Mouse (Mus musculus): ENCODE data around the gene Arhgap18. TPM values are rescaled to one million over a fixed set of nuclear protein-coding genes. Genes with fewer than 3 reads are reported as not detected.
A peak's percentile ranks its signal among the peaks of the same experiment; 100 is the strongest.

Gene Arhgap18
- polyA plus RNA-seq, 1 experiment from 2014 or later, result 19.6 TPM

- WGBS, result 37% methylated on average over 6 of the region's 6 CpGs
These were observed 136.0 kb downstream of the Arhgap18 start for GRCm38 (mm10) chr10:26889226-26889625.

GRCm38 (mm10) chr10:26889754-26890153 lies 136.5 kb downstream of the Arhgap18 start:
- no peak overlapping the region for H3K4me2 ChIP-seq (ENCODE audit: low read depth, severe bottlenecking)
- no peak overlapping the region for H3K9ac ChIP-seq (ENCODE audit: low read length)
- ATAC-seq (ENCODE audit: insufficient number of reproducible peaks, low FRiP score, low TSS enrichment, low read depth) (no peak), DNase-seq (ENCODE audit: low spot score) (no peak)
- H3K4me1 ChIP-seq (ENCODE audit: control insufficient read depth, insufficient read depth, low read length), result no peaks in the 10 kb centered on the region
- 75% methylated on average over 2 of the region's 2 CpGs for WGBS
- H3K27ac ChIP-seq (replicated peaks; ENCODE audit: low read depth, low read length), result no peak overlapping the region
- no peaks in the 10 kb centered on the region for H3K9me3 ChIP-seq (ENCODE audit: control insufficient read depth, low read length)
- no peaks in the 10 kb centered on the region for H3K27me3 ChIP-seq (ENCODE audit: control insufficient read depth, insufficient read depth, low read length)
- no peaks in the 10 kb centered on the region for H3K36me3 ChIP-seq (ENCODE audit: control insufficient read depth, insufficient read depth, low read length)
- H3K4me3 ChIP-seq (ENCODE audit: low read depth, low read length), result no peak overlapping the region

More at GRCm38 (mm10) chr10:26889226-26889625, 136.0 kb downstream of the Arhgap18 start:
- Histone ChIP-seq H3K27me3 (ENCODE audit: control insufficient read depth, insufficient read depth, low read length) (no peaks in the 10 kb centered on the region), H3K4me3 (ENCODE audit: low read depth, low read length) (no peak overlapping the region), H3K36me3 (ENCODE audit: control insufficient read depth, insufficient read depth, low read length) (no peaks in the 10 kb centered on the region), H3K9me3 (ENCODE audit: control insufficient read depth, low read length) (no peaks in the 10 kb centered on the region), H3K4me1 (ENCODE audit: control insufficient read depth, insufficient read depth, low read length) (no peaks in the 10 kb centered on the region), H3K27ac (replicated peaks; ENCODE audit: low read depth, low read length) (no peak overlapping the region), H3K4me2 (ENCODE audit: low read depth, severe bottlenecking) (no peak overlapping the region), H3K9ac (ENCODE audit: low read length) (no peak overlapping the region)
- ATAC-seq (ENCODE audit: insufficient number of reproducible peaks, low FRiP score, low TSS enrichment, low read depth) (no peak), DNase-seq (ENCODE audit: low spot score) (peak; percentile 29)

- ATAC-seq (ENCODE audit: insufficient number of reproducible peaks, low FRiP score, low TSS enrichment, low read depth), result peak; percentile 77; the same call in 1 of the 2 replicates
- no peaks in the 10 kb centered on the region for H3K9me3 ChIP-seq (ENCODE audit: control insufficient read depth, low read length)
- no peaks in the 10 kb centered on the region for H3K27me3 ChIP-seq (ENCODE audit: control insufficient read depth, insufficient read depth, low read length)
- H3K4me2 ChIP-seq (ENCODE audit: low read depth, severe bottlenecking), result no peak overlapping the region
- 9% methylated on average over 4 of the region's 4 CpGs for WGBS
- no peaks in the 10 kb centered on the region for H3K4me1 ChIP-seq (ENCODE audit: control insufficient read depth, insufficient read depth, low read length)
- H3K27ac ChIP-seq (replicated peaks; ENCODE audit: low read depth, low read length), result no peak overlapping the region
- H3K36me3 ChIP-seq (ENCODE audit: control insufficient read depth, insufficient read depth, low read length), result no peaks in the 10 kb centered on the region
- H3K4me3 ChIP-seq (ENCODE audit: low read depth, low read length), result no peak overlapping the region
- no peak overlapping the region for H3K9ac ChIP-seq (ENCODE audit: low read length)
- peak; percentile 84 for DNase-seq (ENCODE audit: low spot score)
These were observed 137.2 kb downstream of the Arhgap18 start for GRCm38 (mm10) chr10:26890269-26890955.

GRCm38 (mm10) chr10:26893091-26893490 lies 139.9 kb downstream of the Arhgap18 start:
- Histone ChIP-seq H3K36me3 (ENCODE audit: control insufficient read depth, insufficient read depth, low read length) (no peaks in the 10 kb centered on the region), H3K27me3 (ENCODE audit: control insufficient read depth, insufficient read depth, low read length) (no peaks in the 10 kb centered on the region), H3K4me2 (ENCODE audit: low read depth, severe bottlenecking) (no peak overlapping the region), H3K27ac (replicated peaks; ENCODE audit: low read depth, low read length) (no peak overlapping the region), H3K4me1 (ENCODE audit: control insufficient read depth, insufficient read depth, low read length) (no peaks in the 10 kb centered on the region), H3K4me3 (ENCODE audit: low read depth, low read length) (no peak overlapping the region), H3K9me3 (ENCODE audit: control insufficient read depth, low read length) (no peaks in the 10 kb centered on the region), H3K9ac (ENCODE audit: low read length) (no peak overlapping the region)
- DNase-seq (ENCODE audit: low spot score), result no peak
- no peak for ATAC-seq (ENCODE audit: insufficient number of reproducible peaks, low FRiP score, low TSS enrichment, low read depth)
- 91% methylated on average over 1 of the region's 1 CpGs for WGBS

GRCm38 (mm10) chr10:26895726-26896125 lies 142.5 kb downstream of the Arhgap18 start:
- Histone ChIP-seq H3K9ac (ENCODE audit: low read length) (no peak overlapping the region), H3K9me3 (ENCODE audit: control insufficient read depth, low read length) (no peaks in the 10 kb centered on the region), H3K36me3 (ENCODE audit: control insufficient read depth, insufficient read depth, low read length) (no peaks in the 10 kb centered on the region), H3K4me2 (ENCODE audit: low read depth, severe bottlenecking) (no peak overlapping the region), H3K27me3 (ENCODE audit: control insufficient read depth, insufficient read depth, low read length) (no peaks in the 10 kb centered on the region), H3K27ac (replicated peaks; ENCODE audit: low read depth, low read length) (no peak overlapping the region), H3K4me1 (ENCODE audit: control insufficient read depth, insufficient read depth, low read length) (no peaks in the 10 kb centered on the region), H3K4me3 (ENCODE audit: low read depth, low read length) (no peak overlapping the region)
- ATAC-seq (ENCODE audit: insufficient number of reproducible peaks, low FRiP score, low TSS enrichment, low read depth), result no peak
- DNase-seq (ENCODE audit: low spot score), result no peak
- WGBS, result 75% methylated on average over 6 of the region's 6 CpGs

GRCm38 (mm10) chr10:26900426-26900825 lies 147.2 kb downstream of the Arhgap18 start:
- no peaks in the 10 kb centered on the region for H3K27me3 ChIP-seq (ENCODE audit: control insufficient read depth, insufficient read depth, low read length)
- no peak overlapping the region for H3K27ac ChIP-seq (replicated peaks; ENCODE audit: low read depth, low read length)
- no peak overlapping the region for H3K9ac ChIP-seq (ENCODE audit: low read length)
- DNase-seq (ENCODE audit: low spot score) (no peak), ATAC-seq (ENCODE audit: insufficient number of reproducible peaks, low FRiP score, low TSS enrichment, low read depth) (no peak)
- H3K36me3 ChIP-seq (ENCODE audit: control insufficient read depth, insufficient read depth, low read length), result no peaks in the 10 kb centered on the region
- H3K4me2 ChIP-seq (ENCODE audit: low read depth, severe bottlenecking), result no peak overlapping the region
- H3K4me1 ChIP-seq (ENCODE audit: control insufficient read depth, insufficient read depth, low read length), result no peaks in the 10 kb centered on the region
- no peak overlapping the region for H3K4me3 ChIP-seq (ENCODE audit: low read depth, low read length)
- no peaks in the 10 kb centered on the region for H3K9me3 ChIP-seq (ENCODE audit: control insufficient read depth, low read length)
- 76% methylated on average over 1 of the region's 1 CpGs for WGBS

- 86% methylated on average over 1 of the region's 1 CpGs for WGBS
- ATAC-seq (ENCODE audit: insufficient number of reproducible peaks, low FRiP score, low TSS enrichment, low read depth) (no peak), DNase-seq (ENCODE audit: low spot score) (no peak)
- no peak overlapping the region for H3K9ac ChIP-seq (ENCODE audit: low read length)
- H3K9me3 ChIP-seq (ENCODE audit: control insufficient read depth, low read length), result no peaks in the 10 kb centered on the region
- no peak overlapping the region for H3K4me3 ChIP-seq (ENCODE audit: low read depth, low read length)
- no peak overlapping the region for H3K4me2 ChIP-seq (ENCODE audit: low read depth, severe bottlenecking)
- no peaks in the 10 kb centered on the region for H3K36me3 ChIP-seq (ENCODE audit: control insufficient read depth, insufficient read depth, low read length)
- no peaks in the 10 kb centered on the region for H3K4me1 ChIP-seq (ENCODE audit: control insufficient read depth, insufficient read depth, low read length)
- H3K27me3 ChIP-seq (ENCODE audit: control insufficient read depth, insufficient read depth, low read length), result no peaks in the 10 kb centered on the region
- H3K27ac ChIP-seq (replicated peaks; ENCODE audit: low read depth, low read length), result no peak overlapping the region
These were observed 150.6 kb downstream of the Arhgap18 start for GRCm38 (mm10) chr10:26903781-26904180.

GRCm38 (mm10) chr10:26911176-26911575 lies 158.0 kb downstream of the Arhgap18 start:
- Histone ChIP-seq H3K4me3 (ENCODE audit: low read depth, low read length) (no peak overlapping the region), H3K36me3 (ENCODE audit: control insufficient read depth, insufficient read depth, low read length) (no peaks in the 10 kb centered on the region), H3K4me2 (ENCODE audit: low read depth, severe bottlenecking) (no peak overlapping the region), H3K9ac (ENCODE audit: low read length) (no peak overlapping the region), H3K9me3 (ENCODE audit: control insufficient read depth, low read length) (no peaks in the 10 kb centered on the region), H3K4me1 (ENCODE audit: control insufficient read depth, insufficient read depth, low read length) (no peaks in the 10 kb centered on the region), H3K27ac (replicated peaks; ENCODE audit: low read depth, low read length) (no peak overlapping the region), H3K27me3 (ENCODE audit: control insufficient read depth, insufficient read depth, low read length) (no peaks in the 10 kb centered on the region)
- no peak for ATAC-seq (ENCODE audit: insufficient number of reproducible peaks, low FRiP score, low TSS enrichment, low read depth)
- DNase-seq (ENCODE audit: low spot score), result no peak
- 50% methylated on average over 3 of the region's 3 CpGs for WGBS
